Mouse (Mus musculus) liver, postnatal 0 days (tissue): Measurements from ENCODE around the gene Bri3bp.
A peak's percentile ranks its signal among the peaks of the same experiment; 100 is the strongest.
"Not testable (repeated sequence)": the region's sequence is repeated elsewhere in the genome, so short reads cannot be mapped to it uniquely, and the experiment has no call there.

Experiments
- CTCF ChIP-seq: sonication (generic); IDR thresholded peaks from 2 replicates; pipeline ENCODE4 v1.5.1; 2016; ENCODE audit warnings: antibody characterized with exemption, low read depth
- EP300 ChIP-seq: IDR thresholded peaks from 2 replicates; pipeline ENCODE4 v1.6.1; 2016; ENCODE audit warnings: antibody characterized with exemption, low read depth, mild to moderate bottlenecking

- TF ChIP-seq EP300, result not testable (repeated sequence)
- peak; percentile 52 for TF ChIP-seq CTCF
These were observed 7.0 kb upstream of the Bri3bp start for GRCm38 (mm10) chr5:125434347-125434746.
